Comparison of ENCODE assay signal across 9 mouse cellular contexts in genomic region chr13:46634133-46634488, GRCm38 (mm10). TPM values are rescaled to one million over a fixed set of nuclear protein-coding genes. Genes with fewer than 3 reads are reported as not detected.
A peak's percentile ranks its signal among the peaks of the same experiment; 100 is the strongest.
DNase-seq lines count a peak whose midpoint lies in the region; ATAC-seq and TF ChIP-seq lines count a peak whose summit lies in the region.
"Had no signal": no experiment of that assay in that cellular context is flagged by ENCODE, and none has a peak within 500 bp of the region (broad histone marks: within the 10 kb centered on the region; RNA-seq: fewer than 3 reads in every experiment).

No protein-coding gene starts in this region.

- 59% methylated on average over 6 of the region's 6 CpGs for WGBS in lung, postnatal 0 days
- WGBS in forebrain, embryonic 10.5 days, result 40% methylated on average over 6 of the region's 6 CpGs
- 58% methylated on average over 6 of the region's 6 CpGs for WGBS in limb, embryonic 12.5 days
- WGBS in heart, adult 2 months, result 69% methylated on average over 6 of the region's 6 CpGs

- no peaks in the 10 kb centered on the region for H3K4me1 ChIP-seq in lung, postnatal 0 days (ENCODE audit: insufficient read depth, low read depth, low read length)
- peaks cover 30% of the 10 kb centered on the region for H3K4me1 ChIP-seq in forebrain, embryonic 10.5 days
- H3K4me1 ChIP-seq in limb, embryonic 12.5 days (replicated peaks), result peaks cover 12% of the 10 kb centered on the region
- H3K4me1 ChIP-seq in heart, adult 2 months (ENCODE audit: control insufficient read depth, insufficient read depth, low read length), result no peaks in the 10 kb centered on the region

- peak; percentile 22 for DNase-seq in lung, postnatal 0 days (ENCODE audit: low spot score)
- no peak for DNase-seq in lung, adult 18-20 months
- no peak for DNase-seq in forebrain, embryonic 10.5 days (ENCODE audit: extremely low spot score, low spot score)
- DNase-seq in heart, adult 2 months, result no peak
- DNase-seq in kidney, postnatal 10 days, result no peak
- no peak for DNase-seq in kidney, postnatal 36 days
- DNase-seq: thymus, postnatal 36 days had no signal

- no peaks in the 10 kb centered on the region for H3K36me3 ChIP-seq in lung, postnatal 0 days (ENCODE audit: insufficient read depth, low read length)
- H3K36me3 ChIP-seq in forebrain, embryonic 10.5 days (replicated peaks), result peaks cover 7% of the 10 kb centered on the region
- no peaks in the 10 kb centered on the region; the same call in 1 of the 2 replicates for H3K36me3 ChIP-seq in limb, embryonic 12.5 days
- no peaks in the 10 kb centered on the region for H3K36me3 ChIP-seq in heart, adult 2 months (ENCODE audit: control insufficient read depth, insufficient read depth, low read length)

- no peak overlapping the region for H3K4me2 ChIP-seq in lung, postnatal 0 days (replicated peaks; ENCODE audit: low read depth, low read length)
- peak overlapping the region; percentile 38 for H3K4me2 ChIP-seq in limb, embryonic 12.5 days

- no peak overlapping the region for H3K9ac ChIP-seq in lung, postnatal 0 days (replicated peaks; ENCODE audit: low read depth)
- no peak overlapping the region for H3K9ac ChIP-seq in limb, embryonic 12.5 days (replicated peaks)
- no peak overlapping the region for H3K9ac ChIP-seq in heart, adult 2 months (ENCODE audit: low read depth, low read length)

- H3K27me3 ChIP-seq in lung, postnatal 0 days (replicated peaks; ENCODE audit: insufficient read depth, low read length), result no peaks in the 10 kb centered on the region
- H3K27me3 ChIP-seq in forebrain, embryonic 10.5 days (ENCODE audit: poor library complexity, severe bottlenecking), result no peaks in the 10 kb centered on the region
- H3K27me3 ChIP-seq in limb, embryonic 12.5 days, result no peaks in the 10 kb centered on the region
- H3K27me3 ChIP-seq in heart, adult 2 months (ENCODE audit: control insufficient read depth, insufficient read depth, low read length), result no peaks in the 10 kb centered on the region

- H3K79me2 ChIP-seq in heart, adult 2 months (replicated peaks; ENCODE audit: control insufficient read depth, insufficient read depth, low read length), result no peaks in the 10 kb centered on the region

- no peak for TF ChIP-seq POLR2A in heart, adult 2 months (IDR thresholded peaks at IDR 0.05; ENCODE audit: insufficient read depth, low read depth, low read length)

- no peak overlapping the region for H3K4me3 ChIP-seq in lung, postnatal 0 days (ENCODE audit: low read depth, low read length)
- peak overlapping the region; percentile 36 for H3K4me3 ChIP-seq in forebrain, embryonic 10.5 days
- H3K4me3 ChIP-seq in limb, embryonic 12.5 days (replicated peaks), result no peak overlapping the region
- no peak overlapping the region for H3K4me3 ChIP-seq in heart, adult 2 months

- no peak overlapping the region for H3K27ac ChIP-seq in lung, postnatal 0 days (ENCODE audit: low read length)
- peak overlapping the region; percentile 85 for H3K27ac ChIP-seq in forebrain, embryonic 10.5 days
- no peak overlapping the region for H3K27ac ChIP-seq in limb, embryonic 12.5 days
- no peak overlapping the region for H3K27ac ChIP-seq in heart, adult 2 months

- H3K9me3 ChIP-seq in lung, postnatal 0 days (ENCODE audit: low read length), result no peaks in the 10 kb centered on the region
- no peaks in the 10 kb centered on the region for H3K9me3 ChIP-seq in forebrain, embryonic 10.5 days
- H3K9me3 ChIP-seq in limb, embryonic 12.5 days, result 0 out of 2 replicates have a peak, but pooled peaks cover 4% of the 10 kb centered on the region

- no peak for ATAC-seq in lung, postnatal 0 days
- ATAC-seq in limb, embryonic 12.5 days (ENCODE audit: insufficient number of reproducible peaks, insufficient read depth, low FRiP score, low TSS enrichment, low read depth), result no peak
- ATAC-seq in neutrophil, adult 5-6 weeks (ENCODE audit: extremely low read depth, insufficient number of reproducible peaks, low FRiP score, poor library complexity, severe bottlenecking), result peak; percentile 45

- TF ChIP-seq CTCF in lung, postnatal 0 days (IDR thresholded peaks at IDR 0.05), result no peak
- TF ChIP-seq CTCF in heart, adult 2 months (IDR thresholded peaks at IDR 0.05), result no peak

- intact Hi-C loops in heart, adult 2 months (cut with DNase I), result no loop called here

- TF ChIP-seq EP300 in lung, postnatal 0 days (IDR thresholded peaks at IDR 0.05), result no peak
- no peak for TF ChIP-seq EP300 in heart, adult 2 months (IDR thresholded peaks at IDR 0.05; ENCODE audit: insufficient read depth, low read depth, low read length)

RNA-seq across cellular contexts. Expression of gene Fam8a1, which starts 35.2 kb away (rescaled TPM):
- polyA plus RNA-seq in lung, postnatal 0 days (2015; fragmentation: Nextera tagmentation; extraction: Ambion mirVana), result 12.7 and 13.0 TPM in 2 replicates
- polyA plus RNA-seq in forebrain, embryonic 10.5 days (2016; fragmentation: Nextera tagmentation; extraction: Ambion mirVana), result 6.7 and 7.4 TPM in 2 replicates
- polyA plus RNA-seq in limb, embryonic 12.5 days (2016; fragmentation: Nextera tagmentation; extraction: Ambion mirVana), result 15.4 and 16.5 TPM in 2 replicates
- total RNA-seq in neutrophil, adult 5-6 weeks (2017), result 25.7 and 29.1 TPM in 2 replicates
- total RNA-seq in heart, adult 2 months (2021), result 10 to 100 TPM; 32.7 to 38.3 TPM
- 9.7 and 17.4 TPM in 2 replicates for polyA plus RNA-seq in heart, adult 2 months (2012; rRNA removed)
